Mouse (Mus musculus) limb, embryonic 12.5 days (tissue): ENCODE data around the gene Acrv1. TPM values are rescaled to one million over a fixed set of nuclear protein-coding genes. Genes with fewer than 3 reads are reported as not detected.

Source experiments
- polyA plus RNA-seq: library from polyadenylated mRNA; unstranded; fragments of >200 nt; fragmentation: Nextera tagmentation; extraction: Ambion mirVana; gene quantifications from 2 replicates; pipeline ENCODE4 v1.2.1, GENCODE M21; 2016

The Acrv1 gene
- polyA plus RNA-seq, 1 experiment from 2014 or later, result not detected

Other genes starting within 250 kb of the Acrv1 start
- not detected in 2 replicates for gene Gm9513, start 217.6 kb upstream of the Acrv1 start, polyA plus RNA-seq
- gene Gm5615, start 151.3 kb upstream of the Acrv1 start, polyA plus RNA-seq, result not detected in 2 replicates
- not detected in 2 replicates for gene Gm17689, start 110.6 kb upstream of the Acrv1 start, polyA plus RNA-seq
- not detected in 2 replicates for gene A630095E13Rik, start 49.8 kb upstream of the Acrv1 start, polyA plus RNA-seq
- 50.5 and 55.8 TPM in 2 replicates for gene Chek1, start 33.8 kb downstream of the Acrv1 start, polyA plus RNA-seq
- gene Stt3a, start 74.5 kb downstream of the Acrv1 start, polyA plus RNA-seq, result 243 and 250 TPM in 2 replicates
- gene Ei24, start 104.2 kb downstream of the Acrv1 start, polyA plus RNA-seq, result 103 and 106 TPM in 2 replicates
- gene Fez1, start 128.6 kb downstream of the Acrv1 start, polyA plus RNA-seq, result 20.9 and 23.7 TPM in 2 replicates